Mouse (Mus musculus): Measurements from ENCODE around the gene Bace1. TPM values are rescaled to one million over a fixed set of nuclear protein-coding genes. Genes with fewer than 3 reads are reported as not detected.
A peak's percentile ranks its signal among the peaks of the same experiment; 100 is the strongest.

Gene Bace1
- polyA plus RNA-seq, 1 experiment from 2014 or later, result 26.5 TPM

- Histone ChIP-seq H3K4me2 (ENCODE audit: low read length) (no peak overlapping the region), H3K27me3 (ENCODE audit: insufficient read depth, low read length) (no peaks in the 10 kb centered on the region), H3K36me3 (ENCODE audit: insufficient read depth, low read length) (peaks cover 17% of the 10 kb centered on the region; the same call in 1 of the 2 replicates), H3K27ac (no peak overlapping the region), H3K9me3 (replicated peaks; ENCODE audit: low read length) (no peaks in the 10 kb centered on the region), H3K4me3 (replicated peaks; ENCODE audit: low read depth, low read length) (no peak overlapping the region), H3K9ac (ENCODE audit: low read depth, low read length) (no peak overlapping the region), H3K4me1 (replicated peaks; ENCODE audit: insufficient read depth, low read length) (no peaks in the 10 kb centered on the region; the same call in 1 of the 2 replicates)
- TF ChIP-seq CTCF (IDR thresholded peaks at IDR 0.05; ENCODE audit: low read depth), result no peak
- no peak for ATAC-seq (replicated peaks; ENCODE audit: low FRiP score, low read depth)
- DNase-seq (ENCODE audit: low spot score), result no peak
- 73% methylated on average over 5 of the region's 5 CpGs for WGBS
Observed at GRCm38 (mm10) chr9:45811946-45812345, 26.4 kb upstream of the Bace1 start.

DNA sequence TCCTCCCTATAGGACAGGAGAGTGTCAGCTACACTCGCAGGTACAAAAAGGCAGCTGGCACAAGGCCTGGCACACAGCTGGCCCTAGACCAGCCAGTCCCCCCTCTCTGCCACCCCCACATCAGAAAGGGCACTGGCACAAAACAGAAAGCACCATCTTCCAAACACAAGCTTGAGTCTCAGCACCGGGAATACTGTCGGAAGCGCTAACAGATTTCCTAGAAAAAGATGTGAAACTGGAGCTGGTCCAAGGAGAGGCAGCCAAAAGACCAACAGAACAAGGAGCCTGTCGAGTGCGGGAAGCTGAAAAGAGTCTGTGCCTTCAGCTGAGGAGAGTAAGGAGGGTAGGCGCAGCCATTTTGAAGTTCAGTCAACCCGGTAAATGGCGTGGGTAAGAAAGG lies 23.3 kb upstream of the Bace1 start:
- no peaks in the 10 kb centered on the region for H3K9me3 ChIP-seq (replicated peaks; ENCODE audit: low read length)
- WGBS, result 64% methylated on average over 9 of the region's 9 CpGs
- H3K4me2 ChIP-seq (ENCODE audit: low read length), result no peak overlapping the region; the same call in 1 of the 2 replicates
- H3K4me3 ChIP-seq (replicated peaks; ENCODE audit: low read depth, low read length), result no peak overlapping the region
- H3K4me1 ChIP-seq (replicated peaks; ENCODE audit: insufficient read depth, low read length), result no peaks in the 10 kb centered on the region; the same call in 1 of the 2 replicates
- DNase-seq (ENCODE audit: low spot score) (peak; percentile 35), ATAC-seq (replicated peaks; ENCODE audit: low FRiP score, low read depth) (no peak)
- peaks cover 14% of the 10 kb centered on the region; the same call in 1 of the 2 replicates for H3K36me3 ChIP-seq (ENCODE audit: insufficient read depth, low read length)
- TF ChIP-seq CTCF (IDR thresholded peaks at IDR 0.05; ENCODE audit: low read depth), result no peak
- H3K9ac ChIP-seq (ENCODE audit: low read depth, low read length), result no peak overlapping the region
- H3K27me3 ChIP-seq (ENCODE audit: insufficient read depth, low read length), result no peaks in the 10 kb centered on the region
- H3K27ac ChIP-seq, result no peak overlapping the region

DNA sequence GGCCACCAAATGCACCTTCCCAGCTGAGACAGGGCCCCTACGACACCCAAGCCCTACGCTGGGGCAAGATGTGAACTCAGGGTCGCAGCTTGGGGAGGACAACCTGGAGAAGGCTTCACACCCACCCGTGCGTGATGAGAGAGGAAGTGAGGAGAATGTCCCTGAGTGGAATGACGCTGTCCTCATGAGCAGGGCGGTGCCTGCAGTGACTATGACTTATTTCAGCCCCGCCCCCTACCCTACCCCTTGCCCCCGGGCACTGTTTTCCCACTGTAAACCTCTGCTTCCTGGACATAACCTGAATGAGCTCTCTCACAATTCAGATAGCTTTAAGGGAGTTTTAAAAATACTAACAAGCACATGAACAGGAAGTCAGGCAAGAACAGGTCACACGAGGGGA lies 22.9 kb upstream of the Bace1 start:
- 52% methylated on average over 10 of the region's 10 CpGs for whole genome bisulfite sequencing
- no peak overlapping the region; the same call in 1 of the 2 replicates for H3K4me2 ChIP-seq (ENCODE audit: low read length)
- H3K9me3 ChIP-seq (replicated peaks; ENCODE audit: low read length), result no peaks in the 10 kb centered on the region
- H3K4me1 ChIP-seq (replicated peaks; ENCODE audit: insufficient read depth, low read length), result no peaks in the 10 kb centered on the region; the same call in 1 of the 2 replicates
- no peak; the same call in 1 of the 2 replicates for ATAC-seq (replicated peaks; ENCODE audit: low FRiP score, low read depth)
- H3K27ac ChIP-seq, result no peak overlapping the region
- H3K9ac ChIP-seq (ENCODE audit: low read depth, low read length), result no peak overlapping the region
- DNase-seq (ENCODE audit: low spot score), result peak; percentile 14
- peaks cover 19% of the 10 kb centered on the region; the same call in 1 of the 2 replicates for H3K36me3 ChIP-seq (ENCODE audit: insufficient read depth, low read length)
- TF ChIP-seq CTCF (IDR thresholded peaks at IDR 0.05; ENCODE audit: low read depth), result no peak
- H3K4me3 ChIP-seq (replicated peaks; ENCODE audit: low read depth, low read length), result no peak overlapping the region
- no peaks in the 10 kb centered on the region for H3K27me3 ChIP-seq (ENCODE audit: insufficient read depth, low read length)

DNA sequence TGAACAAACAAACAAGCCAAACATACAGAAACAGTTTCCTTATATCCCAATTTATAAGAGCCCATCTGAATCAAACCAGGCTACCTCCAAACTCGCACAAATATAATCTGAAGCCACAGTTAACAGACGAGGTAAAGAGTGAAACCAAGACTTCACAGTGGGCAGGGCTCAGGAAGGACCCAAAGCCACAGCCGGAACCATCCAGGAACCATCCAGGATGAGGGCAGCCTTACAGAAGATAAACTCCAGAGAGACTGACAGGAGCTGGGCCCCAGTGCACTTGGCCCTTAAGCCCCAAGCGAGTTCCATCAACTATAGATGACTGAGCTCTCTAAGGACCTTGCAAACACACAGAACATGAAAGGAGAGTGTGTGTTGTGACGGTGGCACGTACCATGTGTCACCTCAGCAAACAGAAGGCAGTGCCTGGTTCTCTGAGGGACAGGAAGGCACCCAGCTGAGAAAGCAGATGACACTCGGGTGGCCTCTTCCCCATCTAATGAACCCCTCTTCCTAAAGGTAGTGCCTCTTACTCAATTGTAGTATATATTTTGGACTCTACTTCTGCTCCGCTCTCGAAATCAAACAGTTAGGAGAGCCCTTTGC lies 19.9 kb upstream of the Bace1 start:
- Histone ChIP-seq H3K4me3 (replicated peaks; ENCODE audit: low read depth, low read length) (no peak overlapping the region), H3K4me1 (replicated peaks; ENCODE audit: insufficient read depth, low read length) (no peaks in the 10 kb centered on the region; the same call in 1 of the 2 replicates), H3K9me3 (replicated peaks; ENCODE audit: low read length) (no peaks in the 10 kb centered on the region), H3K9ac (ENCODE audit: low read depth, low read length) (no peak overlapping the region), H3K27ac (no peak overlapping the region), H3K4me2 (ENCODE audit: low read length) (no peak overlapping the region), H3K36me3 (ENCODE audit: insufficient read depth, low read length) (peaks cover 28% of the 10 kb centered on the region; the same call in 1 of the 2 replicates), H3K27me3 (ENCODE audit: insufficient read depth, low read length) (no peaks in the 10 kb centered on the region)
- ATAC-seq (replicated peaks; ENCODE audit: low FRiP score, low read depth) (no peak), DNase-seq (ENCODE audit: low spot score) (no peak)
- 86% methylated on average over 9 of the region's 9 CpGs for WGBS
- TF ChIP-seq CTCF (IDR thresholded peaks at IDR 0.05; ENCODE audit: low read depth), result no peak

DNA sequence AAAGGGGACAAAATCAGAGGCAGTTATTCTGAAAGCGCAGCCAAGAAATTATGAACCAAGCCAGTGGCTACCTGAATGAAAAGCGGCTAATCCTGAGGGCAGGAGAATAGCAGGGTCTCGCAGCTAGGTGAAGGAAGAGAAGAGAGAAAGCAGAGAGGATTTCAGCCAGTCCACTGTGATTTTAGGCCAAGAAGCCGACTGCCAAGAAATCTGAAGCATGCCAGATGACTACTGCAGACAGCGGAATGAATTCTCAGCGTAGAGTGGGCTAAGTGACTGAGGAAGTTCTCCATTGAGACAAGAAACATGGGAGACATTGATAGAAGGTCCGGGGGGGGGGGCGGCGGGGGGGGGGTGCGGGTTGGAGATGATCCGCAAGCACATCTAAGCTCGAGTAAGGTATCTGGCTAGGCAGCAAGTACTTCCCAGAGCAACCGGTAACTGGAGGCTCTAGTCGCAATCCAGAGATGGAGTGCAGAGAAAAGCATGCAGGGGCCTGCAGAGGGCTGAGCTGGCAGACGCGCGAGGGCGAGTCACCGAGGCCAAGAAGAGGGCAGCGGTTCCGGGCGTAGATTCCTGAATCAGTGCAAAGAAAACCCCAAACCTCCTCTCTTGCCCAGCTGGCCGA lies 10.6 kb upstream of the Bace1 start:
- 5% methylated on average over 22 of the region's 23 CpGs for WGBS
- Histone ChIP-seq H3K9ac (ENCODE audit: low read depth, low read length) (peak overlapping the region; percentile 77), H3K4me2 (ENCODE audit: low read length) (peak overlapping the region; percentile 90), H3K4me1 (replicated peaks; ENCODE audit: insufficient read depth, low read length) (peaks cover 4% of the 10 kb centered on the region; the same call in 1 of the 2 replicates), H3K4me3 (replicated peaks; ENCODE audit: low read depth, low read length) (peak overlapping the region; percentile 84), H3K9me3 (replicated peaks; ENCODE audit: low read length) (no peaks in the 10 kb centered on the region), H3K27ac (peak overlapping the region; percentile 78), H3K36me3 (ENCODE audit: insufficient read depth, low read length) (no peaks in the 10 kb centered on the region), H3K27me3 (ENCODE audit: insufficient read depth, low read length) (no peaks in the 10 kb centered on the region)
- ATAC-seq (replicated peaks; ENCODE audit: low FRiP score, low read depth) (peak; percentile 15; the same call in 1 of the 2 replicates), DNase-seq (ENCODE audit: low spot score) (peak; percentile 57)
- TF ChIP-seq CTCF (IDR thresholded peaks at IDR 0.05; ENCODE audit: low read depth), result no peak

GRCm38 (mm10) chr9:45828291-45828963 lies 10.0 kb upstream of the Bace1 start, which contains the start of gene Cep164:
Cep164 (minus strand) TSS chr9:45828691.
- H3K4me1 ChIP-seq (replicated peaks; ENCODE audit: insufficient read depth, low read length), result peaks cover 4% of the 10 kb centered on the region; the same call in 1 of the 2 replicates
- H3K36me3 ChIP-seq (ENCODE audit: insufficient read depth, low read length), result no peaks in the 10 kb centered on the region
- H3K9ac ChIP-seq (ENCODE audit: low read depth, low read length), result peak within 1 kb of the TSS; percentile 77
- DNase-seq (ENCODE audit: low spot score) (peak; percentile 98), ATAC-seq (replicated peaks; ENCODE audit: low FRiP score, low read depth) (peak; percentile 94)
- under 1% methylated on average over 31 of the region's 31 CpGs for WGBS
- peak within 1 kb of the TSS; percentile 78 for H3K27ac ChIP-seq
- peak within 1 kb of the TSS; percentile 90 for H3K4me2 ChIP-seq (ENCODE audit: low read length)
- peak within 1 kb of the TSS; percentile 84 for H3K4me3 ChIP-seq (replicated peaks; ENCODE audit: low read depth, low read length)
- no peaks in the 10 kb centered on the region for H3K27me3 ChIP-seq (ENCODE audit: insufficient read depth, low read length)
- no peak for TF ChIP-seq CTCF (IDR thresholded peaks at IDR 0.05; ENCODE audit: low read depth)
- H3K9me3 ChIP-seq (replicated peaks; ENCODE audit: low read length), result no peaks in the 10 kb centered on the region

Measured in kidney, postnatal 0 days (tissue).